13 mouse cellular contexts compared by ENCODE assay signal in the genomic region with DNA sequence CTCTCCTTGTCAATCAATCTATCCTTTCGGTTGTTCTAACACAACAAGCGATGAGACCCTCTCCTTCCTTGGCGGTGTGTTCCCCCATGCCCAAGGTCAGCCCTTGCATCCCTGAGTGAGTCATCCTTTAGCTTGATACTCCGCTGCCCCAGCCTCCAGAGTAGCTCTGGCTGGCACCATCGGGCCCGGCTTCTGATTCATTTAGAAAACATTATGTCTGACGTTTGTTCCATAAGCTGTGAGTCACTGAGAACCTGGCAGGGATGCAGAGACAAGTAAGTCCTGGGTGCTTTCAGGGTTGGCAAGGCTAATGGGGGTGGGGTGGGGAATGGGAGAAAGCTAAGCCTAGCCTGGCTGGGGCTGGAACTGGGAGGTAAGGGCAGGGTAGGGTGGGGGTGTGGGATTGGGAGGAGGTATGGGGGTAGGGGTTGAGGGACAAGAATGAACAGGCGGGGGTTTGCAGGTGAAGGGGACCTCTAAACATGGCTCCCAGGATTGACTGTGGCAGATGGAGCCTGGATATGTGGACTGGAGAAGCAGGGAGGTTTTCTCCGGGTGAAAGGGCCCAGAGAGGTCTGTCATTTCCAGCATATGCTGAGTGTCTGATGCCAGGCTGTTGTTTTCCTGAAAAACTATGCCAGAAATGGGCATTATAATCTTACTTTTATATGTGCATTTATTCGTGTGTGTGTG.
DNase-seq lines count a peak whose midpoint lies in the region; ATAC-seq lines count a peak whose summit lies in the region.
"Had no signal": no experiment of that assay in that cellular context is flagged by ENCODE, and none has a peak within 500 bp of the region (broad histone marks: within the 10 kb centered on the region; RNA-seq: fewer than 3 reads in every experiment).

No protein-coding gene starts in this region.

- no peak for ATAC-seq in liver, embryonic 11.5 days (replicated peaks; ENCODE audit: low FRiP score)
- ATAC-seq in midbrain, embryonic 14.5 days (ENCODE audit: low FRiP score, low TSS enrichment): no peak

- H3K4me1 ChIP-seq in liver, embryonic 11.5 days (replicated peaks; ENCODE audit: control insufficient read depth, insufficient read depth, low read length): no peaks in the 10 kb centered on the region
- H3K4me1 ChIP-seq in midbrain, embryonic 14.5 days (ENCODE audit: control insufficient read depth, insufficient read depth, low read length): no peaks in the 10 kb centered on the region

- DNase-seq in left cerebral cortex, adult 11 months (ENCODE audit: low spot score): peak; percentile 21
- DNase-seq in left cerebral cortex, postnatal 4 days: no peak
- peak; percentile 85 for DNase-seq in adrenal gland, adult 8-10 months
- peak; percentile 73 for DNase-seq in layer of hippocampus, adult 9-11 months
- peak; percentile 30 to 39 for DNase-seq in right cerebral cortex, postnatal 36 days (ENCODE audit: low spot score in 2 of 2)
- no peak for DNase-seq in liver, embryonic 11.5 days (ENCODE audit: low spot score)
- DNase-seq in midbrain, embryonic 14.5 days: no peak
- DNase-seq in retina, embryonic 14.5 days (ENCODE audit: low spot score): no peak
- DNase-seq: cerebellum, adult 11 months; kidney, adult 11 months; thymus, postnatal 14 days had no signal

- H3K36me3 ChIP-seq in liver, embryonic 11.5 days (ENCODE audit: control insufficient read depth, insufficient read depth, low read length): no peaks in the 10 kb centered on the region
- no peaks in the 10 kb centered on the region for H3K36me3 ChIP-seq in midbrain, embryonic 14.5 days (ENCODE audit: control insufficient read depth, insufficient read depth, low read length)
- H3K36me3 ChIP-seq: embryonic facial prominence, embryonic 13.5 days; limb, embryonic 13.5 days had no signal

- no peak overlapping the region for H3K27ac ChIP-seq in liver, embryonic 11.5 days (ENCODE audit: low read depth, low read length)
- H3K27ac ChIP-seq in midbrain, embryonic 14.5 days (replicated peaks; ENCODE audit: low read depth, low read length): no peak overlapping the region
- H3K27ac ChIP-seq: embryonic facial prominence, embryonic 13.5 days; limb, embryonic 13.5 days had no signal

- intact Hi-C loops in left cerebral cortex, postnatal 4 days (cut with DNase I): no loop called here

- no peak overlapping the region for H3K4me3 ChIP-seq in liver, embryonic 11.5 days (ENCODE audit: low read depth, low read length)
- H3K4me3 ChIP-seq in midbrain, embryonic 14.5 days (replicated peaks; ENCODE audit: low read depth, low read length): no peak overlapping the region
- H3K4me3 ChIP-seq: embryonic facial prominence, embryonic 13.5 days; limb, embryonic 13.5 days had no signal

- WGBS in liver, embryonic 11.5 days: 78% methylated on average over 10 of the region's 10 CpGs
- 87% methylated on average over 10 of the region's 10 CpGs for WGBS in midbrain, embryonic 14.5 days

- H3K4me2 ChIP-seq in liver, embryonic 11.5 days: no peak overlapping the region
- no peak overlapping the region for H3K4me2 ChIP-seq in midbrain, embryonic 14.5 days (ENCODE audit: low read length)
- H3K4me2 ChIP-seq: embryonic facial prominence, embryonic 13.5 days; limb, embryonic 13.5 days had no signal

- no peaks in the 10 kb centered on the region for H3K9me3 ChIP-seq in liver, embryonic 11.5 days (ENCODE audit: control insufficient read depth, low read length)
- no peaks in the 10 kb centered on the region for H3K9me3 ChIP-seq in midbrain, embryonic 14.5 days (ENCODE audit: control insufficient read depth, low read length)
- H3K9me3 ChIP-seq: embryonic facial prominence, embryonic 13.5 days; limb, embryonic 13.5 days had no signal

- H3K27me3 ChIP-seq in liver, embryonic 11.5 days (replicated peaks; ENCODE audit: control insufficient read depth, insufficient read depth, low read length): 0 out of 2 replicates have a peak, but pooled peaks cover 3% of the 10 kb centered on the region
- no peaks in the 10 kb centered on the region for H3K27me3 ChIP-seq in midbrain, embryonic 14.5 days (ENCODE audit: control insufficient read depth, insufficient read depth, low read length)
- H3K27me3 ChIP-seq: embryonic facial prominence, embryonic 13.5 days had no signal

- H3K9ac ChIP-seq in liver, embryonic 11.5 days (ENCODE audit: low read depth, low read length): no peak overlapping the region
- no peak overlapping the region for H3K9ac ChIP-seq in midbrain, embryonic 14.5 days (replicated peaks; ENCODE audit: low read length)
- H3K9ac ChIP-seq: embryonic facial prominence, embryonic 13.5 days; limb, embryonic 13.5 days had no signal

Comparison
In these comparisons a context has a peak if more than half of its experiments do, and no peak if none do; other contexts are left out.
1. DNase-seq: peak in left cerebral cortex, adult 11 months (single experiment), adrenal gland, adult 8-10 months (single experiment), layer of hippocampus, adult 9-11 months (single experiment) and right cerebral cortex, postnatal 36 days (2 of 2); none in left cerebral cortex, postnatal 4 days (single experiment), liver, embryonic 11.5 days (single experiment), midbrain, embryonic 14.5 days (single experiment) and retina, embryonic 14.5 days (single experiment).